Mouse (Mus musculus) heart, postnatal 36 days (tissue): ENCODE data around the gene Tmem82. TPM values are rescaled to one million over a fixed set of nuclear protein-coding genes. Genes with fewer than 3 reads are reported as not detected.

Experiments
- DNase-seq, 2 experiments: peaks; one replicate each; pipeline ENCODE4 v3.0.0; 2021 to 2022
- intact Hi-C: fragments of 180-260 bp; cut with DNase I; formaldehyde crosslinking; loops from one replicate; pipeline ENCODE4 v1.15.1; 2025
- total RNA-seq, 2 experiments: library from RNA; stranded (reverse); gene quantifications; 2 replicates each; pipeline ENCODE4 v1.2.3; 2021

Tmem82 gene
- total RNA-seq, 2 experiments from 2014 or later = 26.1 to 29.2 TPM

DNA sequence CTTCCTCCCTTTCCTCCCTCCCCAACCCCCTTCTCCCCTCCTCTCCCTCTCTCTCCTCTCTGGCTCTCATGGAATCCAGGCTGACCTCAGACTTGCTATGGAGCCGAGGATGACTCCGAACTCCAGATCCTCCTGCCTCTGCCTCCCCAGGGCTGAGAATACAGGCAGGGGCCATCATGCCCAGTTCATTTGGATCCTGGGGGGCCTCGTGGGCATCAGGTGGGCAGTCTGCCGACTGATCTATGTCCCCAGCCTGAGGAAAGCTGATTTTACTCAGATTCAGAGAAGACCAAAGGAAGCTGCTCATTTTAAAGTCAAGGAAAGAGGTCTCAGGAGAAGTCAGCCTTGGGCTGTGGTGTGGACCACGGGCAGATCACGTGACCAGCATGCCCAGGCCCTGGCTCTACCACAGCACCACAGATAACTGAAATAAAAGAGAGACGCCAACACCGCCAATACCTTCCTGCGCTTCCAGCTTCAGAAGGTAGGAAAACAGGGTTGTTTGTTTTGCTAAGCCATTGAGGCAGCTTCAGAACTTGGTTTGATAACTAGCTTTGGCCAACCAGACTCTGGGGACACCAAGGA is 958 bp upstream of the Tmem82 start:
- intact Hi-C loops = loop anchor here (2.0 to 10.0 kb wide), 4 partner anchors 173 to 977 kb away; partner anchors contain the start of genes Casp9 and Dnajc16
- DNase-seq = no peak

DNA sequence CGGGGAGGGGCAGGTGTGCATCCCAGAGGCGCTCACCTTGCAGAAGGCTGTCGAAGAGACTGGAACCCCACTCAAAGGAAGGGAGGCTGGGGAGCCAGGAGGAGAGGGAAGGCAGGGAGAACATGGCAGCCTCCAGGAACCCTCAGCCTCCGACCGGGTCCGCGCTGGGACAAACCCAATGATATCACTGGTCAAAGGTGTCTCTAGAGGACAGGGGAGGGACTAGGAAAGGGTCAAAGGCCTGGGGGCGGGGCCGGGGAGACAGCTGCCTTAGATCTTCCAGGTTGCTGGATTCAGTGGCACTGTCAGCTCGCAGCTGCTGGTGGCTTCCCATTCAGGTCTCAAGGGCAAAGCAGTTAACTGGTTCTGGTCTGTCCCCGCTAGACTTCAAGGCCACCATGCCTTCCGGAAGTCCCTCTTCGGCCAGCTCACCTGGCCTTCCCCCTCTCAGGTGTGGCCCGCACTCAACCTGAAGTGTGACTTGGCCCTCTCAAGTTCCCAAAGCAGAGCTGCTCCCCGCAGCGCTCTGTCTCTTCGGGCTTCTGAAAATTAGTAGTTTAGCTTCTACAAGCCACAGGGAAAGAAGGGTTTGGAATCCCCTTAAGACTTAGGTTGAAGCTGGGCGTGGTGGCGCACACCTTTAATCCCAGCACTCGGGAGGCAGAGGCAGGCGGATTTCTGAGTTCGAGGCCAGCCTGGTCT is 419 bp downstream of the Tmem82 start:
- intact Hi-C loops = loop anchor here (2.0 to 10.0 kb wide), 4 partner anchors 174 to 976 kb away; partner anchors contain the start of genes Casp9 and Dnajc16
- no peak for DNase-seq

DNA sequence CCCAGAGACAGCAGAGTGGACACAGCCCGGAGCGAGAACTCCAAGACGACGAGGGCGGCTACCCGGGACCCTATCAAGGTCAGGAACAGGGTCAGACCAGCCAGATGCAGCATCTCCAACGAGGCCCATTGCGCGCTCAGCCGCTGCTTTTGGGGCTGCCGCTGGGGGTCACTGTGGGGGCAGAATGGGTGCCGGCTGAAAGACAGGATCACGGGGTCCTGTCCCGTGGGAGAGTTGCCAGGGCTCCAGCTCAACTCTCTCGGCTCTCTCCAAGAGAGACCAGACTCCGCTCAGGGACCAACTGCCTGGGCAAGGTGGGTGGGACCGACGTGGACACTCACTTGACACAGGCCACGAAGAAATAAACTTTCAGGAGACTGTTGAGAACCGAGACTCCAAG is 1.1 kb downstream of the Tmem82 start:
- intact Hi-C loops = loop anchor here (5.0 to 10.0 kb wide), 3 partner anchors 175 to 975 kb away; partner anchors contain the start of genes Casp9 and Dnajc16
- peak; percentile 76 to 77 for DNase-seq

DNA sequence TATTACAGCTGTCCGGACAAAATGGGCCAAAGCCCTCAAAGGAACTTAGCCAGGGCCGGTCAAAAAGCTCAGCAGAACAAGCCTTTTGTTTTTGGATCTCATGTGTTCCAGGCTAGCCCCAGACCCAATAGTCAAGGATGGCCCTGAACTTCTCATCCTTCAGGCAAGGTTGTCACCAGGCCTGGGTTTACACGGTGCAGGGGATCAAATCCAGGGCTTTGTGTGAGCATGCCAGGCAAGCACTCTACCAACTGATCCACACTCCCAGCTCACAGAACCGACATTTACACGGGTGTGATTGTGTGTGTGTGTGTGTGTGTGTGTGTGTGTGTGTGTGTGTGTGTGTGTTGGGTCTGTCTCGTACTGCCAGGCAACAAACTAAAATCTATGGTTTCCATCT is 1.6 kb downstream of the Tmem82 start:
- intact Hi-C loops = loop anchor here (5.0 to 10.0 kb wide), 3 partner anchors 175 to 975 kb away; partner anchors contain the start of genes Casp9 and Dnajc16
- DNase-seq = no peak

DNA sequence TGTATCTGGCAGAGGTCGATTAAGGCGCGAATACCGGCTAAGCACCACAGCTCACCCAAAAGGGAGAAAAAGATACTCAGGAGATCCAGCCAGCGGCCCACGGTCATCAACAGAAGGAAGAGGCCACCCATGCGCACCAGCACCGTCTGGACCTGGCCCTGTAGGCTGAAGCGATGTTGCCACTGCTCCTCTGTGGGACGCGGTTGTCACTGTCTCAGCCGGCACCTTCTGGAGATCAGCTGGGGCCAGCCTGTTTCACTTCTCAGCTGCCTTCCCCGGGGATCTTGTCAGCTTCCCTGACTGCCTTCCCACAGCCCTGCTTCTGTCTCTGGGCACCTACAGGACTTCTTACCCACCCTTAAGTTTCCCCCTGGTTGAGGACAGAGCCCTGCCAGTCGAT is 3.5 kb downstream of the Tmem82 start:
- intact Hi-C loops = loop anchor here (5.0 to 10.0 kb wide), 3 partner anchors 177 to 973 kb away; partner anchors contain the start of genes Casp9 and Dnajc16
- DNase-seq = no peak

DNA sequence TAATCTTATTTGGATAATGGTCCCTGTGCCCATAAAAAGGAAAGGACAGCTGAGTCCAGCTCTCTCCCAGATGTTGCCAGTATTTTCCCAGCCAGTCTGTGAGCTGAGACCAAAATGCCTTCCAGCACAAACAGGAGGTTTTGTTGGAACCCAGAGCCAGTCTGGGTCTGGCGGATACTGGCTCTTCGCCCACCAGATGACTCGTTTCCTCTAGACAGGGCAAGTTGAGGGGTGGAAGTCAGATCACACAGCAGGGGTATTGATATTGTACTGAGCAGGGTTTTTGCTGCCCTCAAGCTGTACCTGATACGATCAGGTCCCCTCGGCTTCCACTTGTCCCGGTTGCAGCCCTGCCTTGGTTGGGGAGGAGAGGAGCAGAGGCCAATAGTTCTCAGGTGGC is 8.9 kb downstream of the Tmem82 start:
- intact Hi-C loops = no loop called here
- peak; percentile 59 to 67 for DNase-seq

DNA sequence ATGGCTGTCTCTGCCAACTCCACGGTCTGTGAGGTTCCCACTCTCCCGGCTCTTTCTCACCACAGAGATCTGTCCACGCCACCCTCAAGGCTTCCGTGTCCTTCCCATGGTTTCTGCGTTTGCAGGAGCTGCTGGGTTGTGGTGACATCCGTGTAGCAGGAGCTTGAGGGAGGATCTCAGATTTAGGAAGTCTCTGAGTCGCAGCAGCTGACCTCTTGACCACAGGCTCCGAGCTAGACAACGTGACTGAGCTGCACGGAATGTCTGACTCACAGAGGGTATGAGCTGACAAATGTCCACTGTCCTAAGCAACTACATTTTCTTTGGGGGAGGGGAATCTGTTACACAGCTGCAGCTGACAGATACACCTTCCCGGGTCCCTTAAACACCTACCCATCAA is 12.6 kb downstream of the Tmem82 start, which contains the start of gene Fblim1:
Gene Fblim1 (minus strand): TSS at position 236 of the 400 bp plus-strand sequence.
- peak; percentile 44 to 51 for DNase-seq
- intact Hi-C loops = no loop called here

DNA sequence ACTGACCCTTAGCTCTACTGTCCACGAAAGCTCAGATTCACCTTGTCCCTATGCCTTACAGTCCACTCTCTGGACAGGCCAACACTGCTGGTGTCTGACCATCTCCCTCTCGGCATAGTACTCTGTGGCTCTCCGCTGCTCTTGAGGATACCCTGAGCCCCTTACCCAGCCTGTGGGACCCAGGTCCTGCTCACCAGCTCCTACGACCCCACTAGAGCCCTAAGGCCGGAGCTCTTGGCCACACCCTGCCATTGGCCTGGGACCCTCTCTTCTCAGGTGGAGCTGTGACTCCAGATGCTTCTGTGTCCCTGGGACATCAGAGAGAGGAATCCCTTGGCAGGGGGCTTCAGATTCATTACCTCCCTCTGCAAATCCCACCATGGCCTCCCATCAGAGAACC is 13.0 kb downstream of the Tmem82 start:
- intact Hi-C loops = no loop called here
- DNase-seq = no peak

DNA sequence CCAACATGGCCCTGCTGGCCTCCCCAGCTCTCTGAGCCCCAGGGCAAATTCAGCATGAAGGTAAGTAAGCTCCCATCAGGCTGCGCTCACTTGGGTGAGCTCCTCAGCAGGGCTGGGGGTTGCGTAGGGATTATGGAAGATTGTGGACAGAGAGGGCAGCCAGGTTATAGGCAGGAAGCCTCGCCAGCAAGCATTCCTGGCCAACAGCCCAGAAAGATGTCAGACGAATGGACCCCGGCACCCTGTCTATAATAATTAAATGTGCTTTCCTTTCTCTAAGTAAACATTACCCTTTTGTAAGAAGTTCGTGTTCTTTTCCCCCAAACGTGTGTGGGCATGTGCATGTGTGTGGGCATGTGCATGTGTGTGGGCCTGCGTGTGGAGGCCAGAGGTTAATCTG is 13.9 kb downstream of the Tmem82 start:
- peak in 1 of 2 experiments; percentile 45 for DNase-seq

DNA sequence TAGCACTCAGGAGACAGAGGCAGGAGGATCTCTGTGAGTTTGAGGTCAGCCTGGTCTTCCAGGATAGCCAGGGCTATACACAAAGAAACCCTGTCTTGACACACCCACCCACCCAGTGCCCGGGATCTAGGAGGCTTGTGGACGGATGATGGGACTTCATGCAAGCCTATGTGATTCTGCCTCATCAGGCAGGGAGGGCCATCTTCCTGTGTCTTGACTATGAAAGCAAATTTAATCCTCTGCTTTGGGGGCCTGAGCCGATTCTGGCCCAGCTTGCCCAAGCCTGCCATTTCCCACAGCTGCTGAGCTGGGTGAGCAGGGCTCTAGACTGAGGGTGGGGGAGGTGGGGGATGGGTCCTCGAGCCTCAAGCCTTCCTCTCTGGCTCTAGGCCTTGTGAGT is 14.5 kb downstream of the Tmem82 start:
- intact Hi-C loops = no loop called here
- DNase-seq = no peak

More for the DNA sequence above, 13.9 kb downstream of the Tmem82 start:
- intact Hi-C loops = no loop called here

DNA sequence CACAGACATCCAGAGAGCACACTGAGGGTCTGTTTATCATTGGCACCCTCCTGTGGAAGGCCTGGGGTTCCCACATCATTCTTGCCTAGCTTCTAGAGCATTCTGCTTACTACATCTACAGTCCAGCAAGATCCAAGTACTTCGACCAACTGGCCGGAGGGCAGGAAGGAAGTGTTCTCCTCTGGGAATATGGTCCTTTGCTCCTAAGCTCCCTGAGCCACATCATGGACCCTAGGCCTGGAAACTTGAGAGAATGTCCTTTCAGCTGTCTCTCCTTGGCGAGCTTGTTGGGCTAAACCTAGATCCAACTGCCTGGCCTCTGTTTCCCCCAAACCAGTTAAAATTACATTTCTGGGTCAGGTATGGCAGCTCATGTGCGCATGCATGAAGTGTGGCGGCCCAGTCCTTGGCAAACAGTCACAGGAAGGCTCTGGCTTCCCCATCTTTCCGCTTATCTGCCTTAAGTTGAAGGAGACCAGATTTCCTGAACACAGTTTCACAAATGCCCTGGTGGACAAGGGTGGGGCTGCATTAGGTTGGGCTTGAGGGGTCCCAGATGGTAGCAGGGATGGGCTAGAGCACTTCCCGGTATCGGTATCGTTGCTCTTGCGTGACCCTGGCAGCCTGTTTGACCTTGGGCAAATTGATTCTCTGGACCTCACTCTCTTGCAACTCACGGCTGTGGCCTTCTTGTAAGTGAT is 15.8 kb downstream of the Tmem82 start:
- DNase-seq = peak in 1 of 2 experiments; percentile 33
- intact Hi-C loops = no loop called here

DNA sequence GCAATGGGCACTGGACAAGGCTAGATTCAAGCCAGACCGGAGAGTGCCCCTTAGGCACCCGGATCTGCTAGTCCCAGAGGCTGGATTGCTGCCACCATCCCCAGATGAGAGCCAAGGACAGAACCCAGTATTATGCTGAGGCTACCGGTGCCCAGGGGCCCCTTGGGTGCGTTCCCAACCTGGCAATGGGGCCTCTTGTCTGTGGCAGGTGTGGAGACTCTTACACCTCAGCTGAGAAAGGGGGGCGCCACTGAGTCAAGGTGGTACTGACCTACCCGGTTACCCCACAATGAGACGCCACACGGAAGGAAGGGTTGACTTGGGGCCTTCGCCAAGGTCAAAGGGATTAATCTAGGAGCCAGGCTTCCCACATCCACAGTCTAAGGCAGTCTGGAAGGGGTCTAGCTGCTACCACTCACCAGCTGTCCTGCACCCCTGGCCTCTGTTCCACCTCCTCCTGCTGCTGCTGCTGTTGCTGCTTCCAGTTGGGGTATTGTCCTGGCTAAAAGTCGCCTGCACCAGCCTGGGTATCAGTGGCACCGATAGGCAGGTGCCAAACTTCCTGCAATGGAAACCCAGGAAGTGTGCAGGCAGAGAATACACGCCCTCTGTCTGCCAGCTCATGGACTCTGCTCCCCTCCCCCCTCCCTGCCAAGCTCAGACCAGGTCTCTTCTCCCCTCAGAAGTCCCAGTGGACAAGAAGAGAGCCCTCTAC is 17.1 kb downstream of the Tmem82 start:
- intact Hi-C loops = no loop called here
- DNase-seq = peak; percentile 45 to 53

DNA sequence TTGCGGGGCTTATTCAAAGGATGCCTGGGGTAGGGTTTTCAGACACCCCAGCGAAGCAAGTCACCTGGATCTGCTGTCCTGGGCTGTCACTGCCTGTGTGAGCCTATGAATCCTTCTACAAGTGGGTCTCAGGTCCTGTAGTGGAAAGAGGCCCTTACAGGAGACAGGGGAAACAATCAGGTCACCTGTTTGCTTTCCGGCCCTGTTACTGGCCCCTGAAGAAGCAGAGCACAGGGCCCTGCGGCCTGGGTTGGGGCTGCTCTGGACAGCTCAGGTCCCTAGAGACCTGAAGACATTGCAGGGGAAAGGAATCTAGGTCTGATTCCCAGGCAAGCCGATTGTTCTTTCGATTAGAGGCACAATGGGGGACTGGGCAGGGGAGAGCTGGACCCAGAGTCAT is 18.1 kb downstream of the Tmem82 start:
- intact Hi-C loops = no loop called here
- no peak for DNase-seq

DNA sequence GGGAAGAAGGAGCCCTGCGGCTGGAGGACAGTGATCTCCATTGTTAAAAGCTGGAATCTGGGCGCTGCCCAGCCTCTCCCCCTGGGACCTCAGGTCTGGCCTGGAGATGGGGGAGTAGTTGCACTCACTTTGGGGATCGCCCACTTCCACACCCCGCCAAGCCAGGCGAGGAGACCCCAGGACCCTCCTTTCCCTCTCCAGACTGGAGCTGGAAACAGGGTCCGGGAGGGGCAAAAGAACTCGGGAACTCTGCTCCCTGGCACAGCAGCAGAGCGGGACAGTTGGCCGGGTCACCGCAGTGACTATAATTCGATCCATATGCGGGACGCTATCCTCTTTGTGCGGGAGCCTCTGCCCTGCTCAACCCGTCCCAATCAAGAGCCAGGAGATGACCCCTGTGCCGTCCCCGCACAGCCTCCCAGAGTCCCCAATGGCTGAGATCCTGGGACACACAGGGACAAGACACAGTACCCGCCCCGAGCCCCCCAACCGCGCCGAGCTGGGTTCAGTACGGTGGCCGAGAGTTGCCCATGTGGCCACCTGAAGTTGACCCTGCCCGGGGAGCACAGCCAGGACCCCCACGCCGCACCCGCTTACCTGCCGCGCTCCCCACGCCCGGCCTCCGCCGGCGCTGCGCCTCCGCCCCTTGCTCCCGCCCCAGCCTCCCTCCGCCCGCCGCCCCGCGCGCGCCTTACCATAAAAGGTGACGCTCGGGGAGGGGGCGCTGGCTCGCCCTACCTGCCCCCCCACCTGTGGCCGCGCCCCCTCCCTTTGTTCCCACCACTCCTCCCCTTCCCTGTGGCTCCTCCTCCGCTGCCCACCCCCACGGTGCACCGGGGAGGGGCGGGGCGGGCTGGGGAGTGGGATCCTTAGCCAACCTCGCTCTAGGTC is 18.9 kb downstream of the Tmem82 start:
- DNase-seq = peak; percentile 50 to 55
- intact Hi-C loops = no loop called here

DNA sequence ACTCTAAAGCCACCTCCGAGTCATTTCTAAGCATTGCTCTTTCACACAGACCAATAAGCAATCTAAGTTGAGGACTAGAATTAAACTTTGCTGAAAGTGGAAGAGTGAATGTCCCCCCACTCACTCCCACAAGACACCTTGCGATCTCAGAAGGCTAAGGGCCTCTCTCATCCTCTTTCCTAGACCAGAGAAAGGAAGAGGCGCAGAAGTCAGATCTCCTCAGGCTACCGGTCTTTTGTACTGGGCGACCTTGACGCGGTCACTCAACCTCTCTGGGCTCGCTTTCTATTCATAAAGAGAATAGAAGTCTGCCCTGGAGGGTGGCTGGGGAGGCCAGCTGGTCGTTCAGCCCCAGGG is 19.6 kb downstream of the Tmem82 start:
- no peak for DNase-seq
- intact Hi-C loops = no loop called here

DNA sequence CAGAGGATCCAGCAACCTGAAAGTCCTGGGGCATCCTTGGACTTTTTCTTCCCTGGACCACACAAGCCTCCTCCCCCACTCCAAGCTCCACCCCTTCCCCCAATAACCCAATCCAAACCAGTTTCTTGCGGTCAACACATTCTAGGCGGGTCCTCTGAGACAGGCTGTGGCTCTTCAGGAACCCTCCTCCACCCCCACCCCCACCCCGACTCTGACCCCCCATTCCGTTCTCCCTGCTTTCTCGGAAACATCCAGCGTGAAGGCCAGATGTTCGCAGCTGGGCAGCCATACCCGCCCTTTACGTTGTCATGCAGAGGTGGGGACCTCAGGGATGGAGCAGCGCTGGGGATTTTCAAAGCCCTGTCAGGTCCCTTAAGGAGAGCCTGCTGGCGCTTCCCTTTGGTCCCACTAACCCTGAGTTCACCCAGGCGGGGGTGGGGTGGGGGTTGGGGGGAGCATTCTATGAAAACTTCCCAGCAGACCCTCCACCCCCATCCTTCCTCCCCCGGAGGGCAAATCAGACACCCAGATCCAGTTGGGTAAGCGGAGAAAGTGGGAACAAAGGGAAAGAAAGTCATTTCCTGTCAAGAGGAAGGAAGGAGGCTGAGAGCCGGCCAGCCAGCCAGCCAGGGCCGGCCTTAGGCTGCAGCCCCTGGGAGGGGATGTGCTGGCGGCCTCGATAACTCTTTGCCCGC is 20.1 kb downstream of the Tmem82 start:
- intact Hi-C loops = no loop called here
- DNase-seq = peak; percentile 42 to 59

DNA sequence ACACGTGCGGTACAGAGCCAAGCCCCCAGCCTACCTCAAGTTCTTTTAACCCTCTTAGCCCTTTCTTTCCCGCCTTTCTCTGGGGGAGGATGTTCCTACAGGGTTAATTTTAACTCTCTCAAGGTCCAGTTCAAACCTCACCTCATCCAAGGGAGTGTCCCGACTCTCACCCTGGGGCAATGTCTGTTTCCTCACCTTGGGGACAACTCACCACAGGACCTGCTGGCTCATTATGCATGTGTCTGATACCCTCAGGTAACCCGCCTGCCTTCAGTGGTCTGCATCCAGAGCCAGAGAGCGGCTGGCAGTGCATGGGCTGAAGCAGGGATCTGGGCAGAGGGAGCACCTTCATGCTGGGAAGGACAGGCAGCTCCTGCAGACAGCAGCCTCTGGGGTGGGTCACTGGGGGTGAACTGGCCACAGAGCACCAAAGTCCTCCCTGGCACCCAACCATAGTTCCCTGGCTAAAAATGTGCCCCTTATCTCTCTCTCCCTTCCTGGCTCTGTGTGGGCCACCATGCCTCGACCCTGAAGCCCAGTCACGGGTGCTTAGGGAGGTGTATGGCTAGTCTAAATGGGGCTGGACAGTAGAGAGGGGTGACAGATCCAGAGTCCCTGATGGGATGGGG is 21.6 kb downstream of the Tmem82 start:
- no peak for DNase-seq

DNA sequence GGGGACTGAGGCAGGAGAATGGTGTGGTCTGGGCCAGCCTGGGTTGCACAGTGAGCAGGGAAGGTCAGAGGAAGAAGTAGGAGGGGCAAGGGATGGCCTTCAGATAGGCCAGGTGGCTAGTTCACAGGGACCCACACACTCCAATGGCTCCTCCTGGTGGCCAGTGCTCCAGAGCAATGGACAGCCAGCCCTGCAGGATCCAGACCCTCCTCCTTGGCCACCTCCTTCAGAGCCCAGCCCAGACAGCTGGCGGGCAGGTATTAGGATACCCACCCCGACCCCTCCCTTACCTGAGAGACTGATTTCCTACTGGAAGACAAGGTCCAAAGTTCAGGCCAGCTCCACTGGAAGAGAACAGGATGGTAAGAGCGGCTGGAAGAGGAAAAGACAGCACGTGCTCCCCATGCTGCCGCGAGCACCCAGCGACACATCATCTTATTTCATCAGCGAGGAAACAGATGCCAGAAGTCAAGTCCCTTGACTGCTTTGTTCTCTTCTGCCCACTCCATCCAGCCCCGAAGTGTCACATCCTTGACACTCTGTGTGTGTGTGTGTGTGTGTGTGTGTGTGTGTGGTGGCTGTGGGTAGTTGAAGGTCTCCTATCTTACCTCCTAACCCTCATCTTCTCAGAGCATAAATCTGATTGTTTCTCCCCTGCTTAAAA is 22.7 kb downstream of the Tmem82 start:
- DNase-seq = no peak
- intact Hi-C loops = no loop called here

More for the DNA sequence above, 21.6 kb downstream of the Tmem82 start:
- intact Hi-C loops = no loop called here
